Mouse (Mus musculus) kidney, postnatal 0 days (tissue): ENCODE measurements at regions not wholly inside any gene's neighbourhood (a gene's known extent, or its start where the extent isn't known, plus 50 kb on each side); places are given as distances from the start of the nearest gene placed in this dataset.

Source experiments
- ATAC-seq: fragments of 200-750 bp; cut with Nextera tagmentation; replicated peaks from 2 replicates; pipeline ENCODE4 v1.8.0; 2017; ENCODE audit warnings: low read depth, moderate number of reproducible peaks, moderate TSS enrichment, moderate library complexity; ENCODE audit not compliant: low FRiP score
- DNase-seq: peaks from one replicate; pipeline ENCODE4 v3.0.0-alpha.2; 2016; ENCODE audit warnings: low spot score
- H3K27ac ChIP-seq: fragments of 300-500 bp; sonication (generic); 2 replicates; pipeline ENCODE4 v1.5.1; 2014; ENCODE audit warnings: mild to moderate bottlenecking
- H3K27me3 ChIP-seq: fragments of 300-500 bp; sonication (generic); 2 replicates; pipeline ENCODE4 v1.6.1; 2014; ENCODE audit warnings: low read length, mixed read lengths; ENCODE audit not compliant: insufficient read depth
- H3K36me3 ChIP-seq: fragments of 300-500 bp; sonication (generic); 2 replicates; pipeline ENCODE4 v1.6.1; 2014; ENCODE audit warnings: low read length, mixed read lengths; ENCODE audit not compliant: insufficient read depth
- H3K4me1 ChIP-seq: fragments of 300-500 bp; sonication (generic); replicated peaks from 2 replicates; pipeline ENCODE4 v1.6.1; 2014; ENCODE audit warnings: antibody characterized with exemption, low read length, mixed read lengths; ENCODE audit not compliant: insufficient read depth
- H3K4me2 ChIP-seq: fragments of 300-500 bp; sonication (generic); 2 replicates; pipeline ENCODE4 v1.6.1; 2014; ENCODE audit warnings: mild to moderate bottlenecking, low read length, moderate library complexity, mixed read lengths
- H3K4me3 ChIP-seq: fragments of 300-500 bp; sonication (generic); replicated peaks from 2 replicates; pipeline ENCODE4 v1.5.1; 2014; ENCODE audit warnings: low read depth, low read length
- H3K9ac ChIP-seq: fragments of 300-500 bp; sonication (generic); 2 replicates; pipeline ENCODE4 v1.6.1; 2014; ENCODE audit warnings: low read depth, low read length
- H3K9me3 ChIP-seq: fragments of 300-500 bp; sonication (generic); replicated peaks from 2 replicates; pipeline ENCODE4 v1.6.1; 2016; ENCODE audit warnings: low read length, inconsistent platforms, mixed read lengths
- CTCF ChIP-seq: IDR thresholded peaks from 2 replicates; pipeline ENCODE4 v1.5.1; 2016; ENCODE audit warnings: antibody characterized with exemption, low read depth, mild to moderate bottlenecking, moderate library complexity
- WGBS: fragments of 180-500 bp; shearing (Covaris S2); extraction: QIAGEN DNeasy Blood & Tissue Kit; methylation state at CpG from one replicate; pipeline ENCODE4 v1.1.7; 2014; 5-methylcytosine and 5-hydroxymethylcytosine counted together

GRCm38 (mm10) chr2:75772251-75772956, 59.6 kb upstream of the Agps start:
- no peak for TF ChIP-seq CTCF
- H3K9ac ChIP-seq, result no peak overlapping the region

GRCm38 (mm10) chr2:75770633-75771032, 61.3 kb upstream of the Agps start:
- H3K27me3 ChIP-seq, result no peaks in the 10 kb centered on the region
- 84% methylated on average over 1 of the region's 1 CpGs for WGBS
- H3K36me3 ChIP-seq, result no peaks in the 10 kb centered on the region
- ATAC-seq (no peak), DNase-seq (no peak)
- H3K4me1 ChIP-seq, result peaks cover 17% of the 10 kb centered on the region
- no peaks in the 10 kb centered on the region for H3K9me3 ChIP-seq
- no peak overlapping the region for H3K9ac ChIP-seq
- H3K4me3 ChIP-seq, result no peak overlapping the region
- H3K4me2 ChIP-seq, result no peak overlapping the region
- TF ChIP-seq CTCF, result no peak
- no peak overlapping the region for H3K27ac ChIP-seq

More at GRCm38 (mm10) chr2:75772251-75772956, 59.6 kb upstream of the Agps start:
- WGBS, result 17% methylated on average over 11 of the region's 11 CpGs
- Histone ChIP-seq H3K4me1 (peaks cover 17% of the 10 kb centered on the region), H3K9me3 (no peaks in the 10 kb centered on the region), H3K27me3 (no peaks in the 10 kb centered on the region), H3K27ac (peak overlapping the region; percentile 81), H3K4me2 (0 out of 2 replicates have a peak overlapping the region, but pooled peaks have one; percentile 3), H3K4me3 (no peak overlapping the region), H3K36me3 (no peaks in the 10 kb centered on the region)
- DNase-seq, result peak; percentile 79
- peak; percentile 86 for ATAC-seq

GRCm38 (mm10) chr2:75768559-75769304, 63.2 kb upstream of the Agps start:
- Histone ChIP-seq H3K4me2 (no peak overlapping the region), H3K9me3 (no peaks in the 10 kb centered on the region), H3K36me3 (no peaks in the 10 kb centered on the region), H3K27me3 (no peaks in the 10 kb centered on the region), H3K27ac (peak overlapping the region; percentile 75), H3K4me3 (no peak overlapping the region), H3K9ac (no peak overlapping the region), H3K4me1 (peaks cover 14% of the 10 kb centered on the region)
- ATAC-seq (no peak), DNase-seq (no peak)
- no peak for TF ChIP-seq CTCF
- whole genome bisulfite sequencing, result 56% methylated on average over 5 of the region's 5 CpGs

- no peak for TF ChIP-seq CTCF
- H3K4me2 ChIP-seq, result no peak overlapping the region
- no peak overlapping the region for H3K4me3 ChIP-seq
- peak; percentile 77 for DNase-seq
- peak overlapping the region; percentile 75 for H3K27ac ChIP-seq
- no peaks in the 10 kb centered on the region for H3K36me3 ChIP-seq
- peaks cover 14% of the 10 kb centered on the region for H3K4me1 ChIP-seq
- WGBS, result 42% methylated on average over 7 of the region's 7 CpGs
- H3K27me3 ChIP-seq, result no peaks in the 10 kb centered on the region
- ATAC-seq, result no peak; the same call in 1 of the 2 replicates
- no peaks in the 10 kb centered on the region for H3K9me3 ChIP-seq
- H3K9ac ChIP-seq, result no peak overlapping the region
Measured at GRCm38 (mm10) chr2:75767871-75768558, 63.6 kb upstream of the Nfe2l2 start.

GRCm38 (mm10) chr2:75765403-75765802, 61.0 kb upstream of the Nfe2l2 start:
- Histone ChIP-seq H3K9me3 (no peaks in the 10 kb centered on the region), H3K4me2 (no peak overlapping the region), H3K36me3 (no peaks in the 10 kb centered on the region), H3K4me1 (peaks cover 8% of the 10 kb centered on the region), H3K4me3 (no peak overlapping the region), H3K9ac (no peak overlapping the region), H3K27ac (no peak overlapping the region), H3K27me3 (no peaks in the 10 kb centered on the region)
- ATAC-seq (no peak), DNase-seq (no peak)
- 76% methylated on average over 4 of the region's 4 CpGs for WGBS
- no peak for TF ChIP-seq CTCF

GRCm38 (mm10) chr2:75763252-75763651, 58.8 kb upstream of the Nfe2l2 start:
- ATAC-seq, result no peak
- H3K4me2 ChIP-seq, result no peak overlapping the region
- H3K27me3 ChIP-seq, result no peaks in the 10 kb centered on the region
- H3K36me3 ChIP-seq, result no peaks in the 10 kb centered on the region
- peaks cover 3% of the 10 kb centered on the region for H3K4me1 ChIP-seq
- no peak overlapping the region for H3K9ac ChIP-seq
- H3K9me3 ChIP-seq, result no peaks in the 10 kb centered on the region
- WGBS, result 69% methylated on average over 3 of the region's 3 CpGs
- H3K27ac ChIP-seq, result no peak overlapping the region
- no peak for TF ChIP-seq CTCF
- H3K4me3 ChIP-seq, result no peak overlapping the region
- DNase-seq, result peak; percentile 54
